Mouse (Mus musculus) heart, adult 2 months (tissue): ENCODE data around the gene Olfr734.

ENCODE experiments used
- CTCF ChIP-seq: fragments of 200-600 bp; IDR thresholded peaks from 2 replicates; pipeline ENCODE4 v1.8.1; 2022; ENCODE audit warnings: antibody characterized with exemption, mild to moderate bottlenecking, moderate library complexity
- EP300 ChIP-seq: fragments of 200-500 bp; IDR thresholded peaks from 2 replicates; pipeline ENCODE4 v1.6.1; 2011; ENCODE audit warnings: low read depth, low read length, control low read depth; ENCODE audit not compliant: insufficient read depth
- POLR2A ChIP-seq: fragments of 200-500 bp; IDR thresholded peaks from 2 replicates; pipeline ENCODE4 v1.6.1; 2011; ENCODE audit warnings: mild to moderate bottlenecking, low read depth, low read length, control low read depth; ENCODE audit not compliant: insufficient read depth

- TF ChIP-seq POLR2A (no peak), CTCF (no peak), EP300 (no peak)
These were observed at the start of gene Olfr734 for GRCm38 (mm10) chr14:50326661-50327060.
